In genomic region chr6:117863751-117864150, GRCm38 (mm10) we compare ENCODE assay signal across 9 mouse cellular contexts. TPM values are rescaled to one million over a fixed set of nuclear protein-coding genes. Genes with fewer than 3 reads are reported as not detected.
DNase-seq lines count a peak whose midpoint lies in the region; ATAC-seq and TF ChIP-seq lines count a peak whose summit lies in the region.
"Had no signal": no experiment of that assay in that cellular context is flagged by ENCODE, and none has a peak within 500 bp of the region (broad histone marks: within the 10 kb centered on the region; RNA-seq: fewer than 3 reads in every experiment).

No protein-coding gene starts in this region.

- no peak overlapping the region for H3K9ac ChIP-seq in heart, embryonic 14.5 days (ENCODE audit: low read length)

- no peak for ATAC-seq in heart, embryonic 14.5 days (ENCODE audit: insufficient number of reproducible peaks, insufficient read depth, low FRiP score, low read depth)
- no peak for ATAC-seq in G1E (ENCODE audit: extremely low read depth, insufficient number of reproducible peaks, low FRiP score, poor library complexity, severe bottlenecking)
- ATAC-seq in cerebellum, adult (ENCODE audit: insufficient number of reproducible peaks, low FRiP score, low TSS enrichment), result no peak

- no peak overlapping the region for H3K4me3 ChIP-seq in heart, embryonic 14.5 days (ENCODE audit: control insufficient read depth in 1 of 2, insufficient read depth in 1 of 2, low read depth in 1 of 2, low read length in 2 of 2)
- H3K4me3 ChIP-seq in G1E (ENCODE audit: low read depth, low read length), result peak overlapping the region; percentile 97
- H3K4me3 ChIP-seq in hindbrain, embryonic 10.5 days, result peak overlapping the region; percentile 71
- H3K4me3 ChIP-seq in midbrain, embryonic 10.5 days, result peak overlapping the region; percentile 83

- WGBS in heart, embryonic 14.5 days, result 91% methylated on average over 8 of the region's 8 CpGs
- 93% methylated on average over 8 of the region's 8 CpGs for WGBS in hindbrain, embryonic 10.5 days
- WGBS in midbrain, embryonic 10.5 days, result 92% methylated on average over 8 of the region's 8 CpGs

- no peaks in the 10 kb centered on the region for H3K27me3 ChIP-seq in heart, embryonic 14.5 days (ENCODE audit: control insufficient read depth, insufficient read depth, low read length)
- no peaks in the 10 kb centered on the region for H3K27me3 ChIP-seq in G1E (ENCODE audit: insufficient read depth, low read length)
- no peaks in the 10 kb centered on the region for H3K27me3 ChIP-seq in hindbrain, embryonic 10.5 days (ENCODE audit: insufficient read depth, poor library complexity, severe bottlenecking)
- no peaks in the 10 kb centered on the region for H3K27me3 ChIP-seq in midbrain, embryonic 10.5 days (ENCODE audit: low read depth, poor library complexity, severe bottlenecking)

- peaks cover 3 to 4% of the 10 kb centered on the region in 2 experiments; a peak in 2 of 4 replicates for H3K4me1 ChIP-seq in heart, embryonic 14.5 days (ENCODE audit: control insufficient read depth in 2 of 2, insufficient read depth in 2 of 2, low read length in 2 of 2)
- H3K4me1 ChIP-seq in G1E (ENCODE audit: insufficient read depth, low read depth, low read length), result peaks cover 19% of the 10 kb centered on the region
- peaks cover 8% of the 10 kb centered on the region for H3K4me1 ChIP-seq in hindbrain, embryonic 10.5 days (replicated peaks)
- peaks cover 9% of the 10 kb centered on the region for H3K4me1 ChIP-seq in midbrain, embryonic 10.5 days

- H3K36me3 ChIP-seq in heart, embryonic 14.5 days (ENCODE audit: control insufficient read depth, insufficient read depth, low read length), result no peaks in the 10 kb centered on the region
- H3K36me3 ChIP-seq in G1E (replicated peaks), result peaks cover 31% of the 10 kb centered on the region
- H3K36me3 ChIP-seq in hindbrain, embryonic 10.5 days, result no peaks in the 10 kb centered on the region
- H3K36me3 ChIP-seq in midbrain, embryonic 10.5 days, result no peaks in the 10 kb centered on the region

- H3K27ac ChIP-seq in heart, embryonic 14.5 days (replicated peaks in 1 of 2; ENCODE audit: control insufficient read depth in 1 of 2, insufficient read depth in 1 of 2, low read depth in 2 of 2, low read length in 2 of 2), result no peak overlapping the region
- no peak overlapping the region for H3K27ac ChIP-seq in hindbrain, embryonic 10.5 days
- 0 out of 2 replicates have a peak overlapping the region, but pooled peaks have one; percentile 88 for H3K27ac ChIP-seq in midbrain, embryonic 10.5 days (replicated peaks)

- H3K9me3 ChIP-seq in heart, embryonic 14.5 days (ENCODE audit: control insufficient read depth, low read length), result no peaks in the 10 kb centered on the region
- no peaks in the 10 kb centered on the region for H3K9me3 ChIP-seq in G1E (replicated peaks)
- H3K9me3 ChIP-seq in hindbrain, embryonic 10.5 days, result no peaks in the 10 kb centered on the region
- no peaks in the 10 kb centered on the region for H3K9me3 ChIP-seq in midbrain, embryonic 10.5 days (replicated peaks)

- no peak for TF ChIP-seq CTCF in G1E (IDR thresholded peaks at IDR 0.05; ENCODE audit: low read depth, low read length)

- peak overlapping the region; percentile 99 for H3K4me2 ChIP-seq in heart, embryonic 14.5 days (ENCODE audit: low read length)

- DNase-seq in heart, adult 8-10 months (ENCODE audit: low spot score), result no peak
- no peak for DNase-seq in G1E (ENCODE audit: low spot score)
- no peak for DNase-seq in hindbrain, embryonic 10.5 days (ENCODE audit: low spot score)
- DNase-seq in midbrain, embryonic 10.5 days (ENCODE audit: low spot score), result no peak
- DNase-seq in layer of hippocampus, adult 9-11 months, result no peak
- no peak for DNase-seq in adrenal gland, adult (ENCODE audit: inconsistent age in 2 of 2, low spot score in 1 of 2)
- DNase-seq: lung, adult 2 months had no signal

RNA-seq across cellular contexts. Expression of gene Zfp239, which starts 1.9 kb away (rescaled TPM):
- polyA plus RNA-seq in heart, embryonic 14.5 days (2014; fragmentation: Nextera tagmentation; extraction: Ambion mirVana), result 0.96 and 1.7 TPM in 2 replicates
- under 1 TPM in 3 of 4 experiments, not detected in 1; 0.22 to 0.41 (median 0.26) TPM for total RNA-seq in heart, adult 8-10 months (2022)
- total RNA-seq in G1E (2014; fragmentation: Nextera tagmentation), result 23.9 and 30.3 TPM in 2 replicates
- 17.8 and 19.9 TPM in 2 replicates for total RNA-seq in G1E (2017)
- 3.5 and 6.4 TPM in 2 replicates for polyA plus RNA-seq in G1E (2012)
- polyA plus RNA-seq in hindbrain, embryonic 10.5 days (2016; fragmentation: Nextera tagmentation; extraction: Ambion mirVana), result 9.9 and 12.9 TPM in 2 replicates
- polyA plus RNA-seq in midbrain, embryonic 10.5 days (2016; fragmentation: Nextera tagmentation; extraction: Ambion mirVana), result 12.5 and 12.8 TPM in 2 replicates

RNA-seq across cellular contexts. Expression of gene Zfp637, which starts 22.8 kb away (rescaled TPM):
- 75.1 and 81.3 TPM in 2 replicates for polyA plus RNA-seq in heart, embryonic 14.5 days (2014; fragmentation: Nextera tagmentation; extraction: Ambion mirVana)
- total RNA-seq in heart, adult 8-10 months (2022), result 10 to 100 TPM; 26.2 to 33.8 (median 29.0) TPM
- total RNA-seq in G1E (2014; fragmentation: Nextera tagmentation) (46.6 and 60.7 TPM in 2 replicates), G1E (2017) (35.7 and 41.7 TPM in 2 replicates)
- 14.0 and 19.4 TPM in 2 replicates for polyA plus RNA-seq in G1E (2012)
- 90.8 and 118 TPM in 2 replicates for polyA plus RNA-seq in hindbrain, embryonic 10.5 days (2016; fragmentation: Nextera tagmentation; extraction: Ambion mirVana)
- polyA plus RNA-seq in midbrain, embryonic 10.5 days (2016; fragmentation: Nextera tagmentation; extraction: Ambion mirVana), result 89.5 and 102 TPM in 2 replicates

RNA-seq across cellular contexts. Expression of gene Hnrnpf, which starts 36.4 kb away (rescaled TPM):
- 457 and 471 TPM in 2 replicates for polyA plus RNA-seq in heart, embryonic 14.5 days (2014; fragmentation: Nextera tagmentation; extraction: Ambion mirVana)
- total RNA-seq in heart, adult 8-10 months (2022), result 100 to 1,000 TPM; 170 to 189 (median 180) TPM
- total RNA-seq in G1E (2014; fragmentation: Nextera tagmentation), result 483 and 552 TPM in 2 replicates
- 1,860 and 1,876 TPM in 2 replicates for total RNA-seq in G1E (2017)
- polyA plus RNA-seq in G1E (2012), result 171 and 204 TPM in 2 replicates
- 559 and 788 TPM in 2 replicates for polyA plus RNA-seq in hindbrain, embryonic 10.5 days (2016; fragmentation: Nextera tagmentation; extraction: Ambion mirVana)
- 762 and 839 TPM in 2 replicates for polyA plus RNA-seq in midbrain, embryonic 10.5 days (2016; fragmentation: Nextera tagmentation; extraction: Ambion mirVana)

Comparison
In these comparisons a context has a peak if more than half of its experiments do, and no peak if none do; other contexts are left out.
1. H3K4me3 ChIP-seq: peak in G1E (single experiment), hindbrain, embryonic 10.5 days (single experiment) and midbrain, embryonic 10.5 days (single experiment); none in heart, embryonic 14.5 days (0 of 2).